Mouse (Mus musculus) heart, postnatal 36 days (tissue): ENCODE data around the gene Itgb6. TPM values are rescaled to one million over a fixed set of nuclear protein-coding genes. Genes with fewer than 3 reads are reported as not detected.
A peak's percentile ranks its signal among the peaks of the same experiment; 100 is the strongest.

Experiments
- DNase-seq, 2 experiments: peaks; one replicate each; pipeline ENCODE4 v3.0.0; 2021 to 2022
- intact Hi-C: fragments of 180-260 bp; cut with DNase I; formaldehyde crosslinking; loops from one replicate; pipeline ENCODE4 v1.15.1; 2025
- total RNA-seq, 2 experiments: library from RNA; stranded (reverse); gene quantifications; 2 replicates each; pipeline ENCODE4 v1.2.3; 2021

Gene Itgb6
- total RNA-seq, 2 experiments from 2014 or later, result 15.2 to 16.7 TPM

GRCm38 (mm10) chr2:60627952-60628351 lies 94.5 kb downstream of the Itgb6 start:
- DNase-seq, result no peak
- intact Hi-C loops, result no loop called here

- DNase-seq, result no peak
- intact Hi-C loops, result no loop called here
Measured at GRCm38 (mm10) chr2:60627515-60627914, 94.9 kb downstream of the Itgb6 start.

- intact Hi-C loops, result no loop called here
Measured at GRCm38 (mm10) chr2:60625766-60626165, 96.7 kb downstream of the Itgb6 start.

GRCm38 (mm10) chr2:60622161-60622560 lies 100.3 kb downstream of the Itgb6 start:
- no peak for DNase-seq
- intact Hi-C loops, result no loop called here

More at GRCm38 (mm10) chr2:60625766-60626165, 96.7 kb downstream of the Itgb6 start:
- DNase-seq, result no peak

GRCm38 (mm10) chr2:60614758-60615157 lies 107.7 kb downstream of the Itgb6 start:
- intact Hi-C loops, result no loop called here
- no peak for DNase-seq

GRCm38 (mm10) chr2:60613857-60614228 lies 108.6 kb downstream of the Itgb6 start:
- no peak for DNase-seq
- intact Hi-C loops, result no loop called here

- intact Hi-C loops, result no loop called here
- no peak for DNase-seq
Measured at GRCm38 (mm10) chr2:60612906-60613856, 109.3 kb downstream of the Itgb6 start.

- intact Hi-C loops, result no loop called here
- DNase-seq, result no peak
Measured at GRCm38 (mm10) chr2:60611622-60612021, 110.8 kb downstream of the Itgb6 start.

GRCm38 (mm10) chr2:60609436-60610199 lies 112.8 kb downstream of the Itgb6 start:
- DNase-seq, result no peak
- intact Hi-C loops, result no loop called here

- DNase-seq, result peak in 1 of 2 experiments; percentile 5
Measured at GRCm38 (mm10) chr2:60607980-60608379, 114.5 kb downstream of the Itgb6 start.

GRCm38 (mm10) chr2:60601326-60601725 lies 121.1 kb downstream of the Itgb6 start:
- intact Hi-C loops, result no loop called here
- no peak for DNase-seq

More at GRCm38 (mm10) chr2:60607980-60608379, 114.5 kb downstream of the Itgb6 start:
- intact Hi-C loops, result loop anchor here (1.0 kb wide), 1 partner anchor 846 kb away; no protein-coding TSS in a partner anchor

GRCm38 (mm10) chr2:60600863-60601262 lies 121.6 kb downstream of the Itgb6 start:
- intact Hi-C loops, result no loop called here
- no peak for DNase-seq

- intact Hi-C loops, result no loop called here
- DNase-seq, result no peak
Measured at GRCm38 (mm10) chr2:60583416-60583815, 139.0 kb downstream of the Itgb6 start.

GRCm38 (mm10) chr2:60554561-60554960 lies 167.9 kb downstream of the Itgb6 start:
- no peak for DNase-seq
- intact Hi-C loops, result no loop called here

- intact Hi-C loops, result no loop called here
- peak; percentile 65 to 66 for DNase-seq
Measured at GRCm38 (mm10) chr2:60552902-60553682, 169.4 kb downstream of the Itgb6 start, which contains the start of gene Pla2r1. Gene Pla2r1, minus strand, starts transcription at chr2:60553308.

GRCm38 (mm10) chr2:60552177-60552901 lies 170.1 kb downstream of the Itgb6 start:
- DNase-seq, result no peak
- intact Hi-C loops, result no loop called here

GRCm38 (mm10) chr2:60551673-60552072 lies 170.8 kb downstream of the Itgb6 start:
- intact Hi-C loops, result no loop called here
- no peak for DNase-seq

GRCm38 (mm10) chr2:60550521-60550920 lies 171.9 kb downstream of the Itgb6 start:
- DNase-seq, result no peak
- intact Hi-C loops, result no loop called here

GRCm38 (mm10) chr2:60549851-60550250 lies 172.6 kb downstream of the Itgb6 start:
- intact Hi-C loops, result no loop called here

More at GRCm38 (mm10) chr2:60549851-60550250, 172.6 kb downstream of the Itgb6 start:
- no peak for DNase-seq
